Mouse (Mus musculus): ENCODE results near the gene Ebi3. TPM values are rescaled to one million over a fixed set of nuclear protein-coding genes. Genes with fewer than 3 reads are reported as not detected.

Ebi3 gene
- total RNA-seq, 1 experiment from 2014 or later: 0.27 TPM

GRCm38 (mm10) chr17:55958584-55958886, 6.1 kb downstream of the Ebi3 start:
- DNase-seq: no peak

- DNase-seq: peak; percentile 86
Measured at GRCm38 (mm10) chr17:55958918-55959728, 6.7 kb downstream of the Ebi3 start, which contains the start of gene Yju2. Gene Yju2 (plus strand): TSS chr17:55959099.

- DNase-seq: no peak
Measured at GRCm38 (mm10) chr17:55959946-55960740, 7.7 kb downstream of the Ebi3 start.

DNA sequence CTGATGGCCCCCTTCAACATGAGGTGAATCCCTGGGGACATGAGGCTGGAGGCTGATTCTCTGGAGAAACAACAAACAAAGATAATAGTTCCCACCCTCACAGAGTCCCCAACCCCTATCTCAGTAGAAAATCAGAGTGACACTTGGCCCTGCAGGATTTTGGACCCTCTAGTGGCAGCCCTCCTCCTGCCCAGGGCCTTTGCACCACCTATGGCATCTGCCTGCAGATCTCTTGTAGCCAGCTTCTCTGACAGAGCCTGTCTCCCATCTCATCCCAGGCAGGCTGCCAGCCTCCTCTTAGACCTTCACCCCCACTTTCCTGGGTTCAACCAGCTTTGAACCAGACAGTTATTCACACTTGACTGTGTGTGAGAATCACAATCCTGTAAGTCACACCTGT, 8.4 kb downstream of the Ebi3 start:
- no peak for DNase-seq

GRCm38 (mm10) chr17:55961631-55962030, 9.2 kb downstream of the Ebi3 start:
- no peak for DNase-seq

GRCm38 (mm10) chr17:55963171-55963570, 10.7 kb downstream of the Ebi3 start:
- no peak for DNase-seq

GRCm38 (mm10) chr17:55964496-55964895, 12.1 kb downstream of the Ebi3 start:
- DNase-seq: no peak

DNA sequence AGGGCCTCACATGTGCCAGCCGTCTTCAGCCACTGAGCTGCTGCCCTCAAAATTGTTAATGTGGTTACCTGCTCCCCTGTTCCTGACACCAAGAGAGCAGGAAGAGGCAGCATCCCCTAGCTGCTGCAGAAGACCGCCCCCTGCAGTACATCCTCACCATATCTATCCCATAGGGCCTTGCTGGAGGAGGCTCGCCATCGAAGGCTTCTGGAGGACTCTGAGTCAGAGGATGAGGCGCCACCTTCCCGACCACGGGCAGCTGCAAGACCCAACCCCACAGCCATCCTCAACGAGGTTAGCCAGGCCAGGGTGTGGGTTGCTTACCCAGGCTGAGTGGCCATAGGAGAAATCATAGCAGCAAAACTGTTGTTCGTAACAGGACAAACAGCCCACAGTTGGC, 12.6 kb downstream of the Ebi3 start:
- no peak for DNase-seq

GRCm38 (mm10) chr17:55967186-55967585, 14.7 kb downstream of the Ebi3 start:
- DNase-seq: no peak

GRCm38 (mm10) chr17:55968210-55968609, 15.8 kb downstream of the Ebi3 start:
- no peak for DNase-seq

- DNase-seq: no peak
Measured at GRCm38 (mm10) chr17:55969560-55969959, 17.1 kb downstream of the Ebi3 start.

DNA sequence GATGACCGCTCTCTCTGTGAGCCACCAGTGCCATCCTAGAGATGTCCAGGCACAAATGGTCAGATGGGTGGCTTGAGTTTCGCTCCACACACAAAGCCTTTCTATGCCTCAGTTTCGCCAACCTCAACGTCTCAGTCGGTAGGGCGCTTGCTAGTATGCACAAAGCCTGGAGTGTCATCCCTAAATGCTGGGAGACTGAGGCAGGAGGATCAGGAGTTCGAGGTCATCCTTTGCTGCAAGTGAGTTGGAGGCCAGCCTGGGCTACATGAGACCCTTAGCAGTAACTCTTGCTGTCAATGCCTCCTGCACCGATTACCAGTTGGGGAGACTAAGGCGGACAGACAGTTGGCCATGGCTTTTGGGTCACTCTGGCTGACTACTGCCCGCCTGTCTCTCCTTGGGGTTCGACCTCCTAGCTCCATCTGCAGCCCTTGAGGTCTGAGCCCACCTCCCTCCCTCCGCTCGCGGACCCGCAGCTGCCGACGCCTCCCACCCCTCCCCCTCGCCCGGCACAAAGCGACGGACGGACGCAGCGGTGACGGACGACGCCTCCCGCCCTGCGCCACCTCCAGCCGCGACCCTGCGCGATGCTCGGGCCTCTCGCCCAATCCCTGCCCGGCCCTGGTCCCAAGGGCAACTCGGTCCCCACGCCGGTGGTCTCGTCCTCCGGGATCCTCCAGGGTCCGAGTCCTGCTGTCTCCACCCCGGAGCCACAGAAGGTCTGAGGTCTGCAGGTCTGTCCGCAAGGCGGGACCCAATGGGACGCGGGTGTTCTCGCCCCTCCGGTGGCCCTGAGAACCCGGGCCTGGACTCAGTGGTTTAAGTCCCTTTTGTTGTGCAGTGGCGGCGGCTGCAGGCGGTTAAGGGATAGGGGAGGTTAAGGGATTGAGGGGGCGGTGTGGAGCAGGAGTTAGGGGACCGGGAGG, 17.8 kb downstream of the Ebi3 start, which contains the start of gene Shd:
Gene Shd, plus strand, starts transcription at position 502 of the 926 bp plus-strand sequence.
- peak; percentile 37 for DNase-seq

DNA sequence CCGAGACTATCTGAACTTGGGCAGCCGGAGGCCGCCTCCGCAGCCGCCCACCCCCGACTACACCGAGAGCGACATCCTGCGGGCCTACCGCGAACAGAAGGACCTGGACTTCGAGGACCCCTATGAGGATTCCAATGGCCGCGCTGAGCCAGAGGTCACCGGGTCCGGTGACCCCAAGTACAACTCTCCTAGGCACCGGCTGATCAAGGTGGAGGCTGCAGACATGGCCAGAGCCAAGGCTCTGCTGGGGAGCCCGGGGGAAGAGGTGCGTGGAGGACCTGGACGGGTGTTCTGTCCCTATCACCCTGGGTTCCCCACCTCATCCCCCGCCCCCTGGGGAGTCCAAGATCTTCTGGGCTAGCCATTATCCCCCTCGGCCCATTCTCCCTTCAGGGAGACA, 19.0 kb downstream of the Ebi3 start:
- DNase-seq: no peak

DNA sequence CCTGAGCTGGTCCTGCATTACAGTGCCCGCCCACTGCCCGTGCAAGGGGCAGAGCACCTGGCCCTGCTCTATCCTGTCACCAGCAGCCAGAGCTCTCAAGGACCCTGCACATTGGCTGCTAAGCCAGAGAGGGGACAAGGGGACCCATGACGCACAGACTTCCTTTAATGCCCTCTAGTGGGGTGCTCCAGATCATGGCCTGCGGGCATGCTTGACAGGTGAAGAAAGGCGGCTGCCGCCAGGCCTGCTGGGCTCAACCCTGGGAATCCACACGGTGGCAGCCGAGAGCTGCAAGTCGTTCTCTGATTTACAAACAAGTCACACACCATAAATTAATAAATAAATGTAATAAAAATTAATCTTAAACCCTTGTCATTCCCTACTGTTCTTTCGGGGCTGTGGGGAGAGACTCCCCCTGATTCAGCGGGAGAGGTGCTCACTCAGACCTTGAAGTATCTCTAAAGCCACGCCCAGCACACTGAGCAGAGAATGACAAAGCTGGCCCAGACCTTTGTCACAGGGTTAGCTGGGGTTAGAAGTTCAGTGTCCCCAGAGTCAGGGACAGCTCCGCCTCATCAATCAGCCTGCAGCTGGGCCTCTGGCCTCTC, 23.9 kb downstream of the Ebi3 start:
- DNase-seq: peak; percentile 84

GRCm38 (mm10) chr17:55977301-55977700, 24.9 kb downstream of the Ebi3 start:
- DNase-seq: no peak

DNA sequence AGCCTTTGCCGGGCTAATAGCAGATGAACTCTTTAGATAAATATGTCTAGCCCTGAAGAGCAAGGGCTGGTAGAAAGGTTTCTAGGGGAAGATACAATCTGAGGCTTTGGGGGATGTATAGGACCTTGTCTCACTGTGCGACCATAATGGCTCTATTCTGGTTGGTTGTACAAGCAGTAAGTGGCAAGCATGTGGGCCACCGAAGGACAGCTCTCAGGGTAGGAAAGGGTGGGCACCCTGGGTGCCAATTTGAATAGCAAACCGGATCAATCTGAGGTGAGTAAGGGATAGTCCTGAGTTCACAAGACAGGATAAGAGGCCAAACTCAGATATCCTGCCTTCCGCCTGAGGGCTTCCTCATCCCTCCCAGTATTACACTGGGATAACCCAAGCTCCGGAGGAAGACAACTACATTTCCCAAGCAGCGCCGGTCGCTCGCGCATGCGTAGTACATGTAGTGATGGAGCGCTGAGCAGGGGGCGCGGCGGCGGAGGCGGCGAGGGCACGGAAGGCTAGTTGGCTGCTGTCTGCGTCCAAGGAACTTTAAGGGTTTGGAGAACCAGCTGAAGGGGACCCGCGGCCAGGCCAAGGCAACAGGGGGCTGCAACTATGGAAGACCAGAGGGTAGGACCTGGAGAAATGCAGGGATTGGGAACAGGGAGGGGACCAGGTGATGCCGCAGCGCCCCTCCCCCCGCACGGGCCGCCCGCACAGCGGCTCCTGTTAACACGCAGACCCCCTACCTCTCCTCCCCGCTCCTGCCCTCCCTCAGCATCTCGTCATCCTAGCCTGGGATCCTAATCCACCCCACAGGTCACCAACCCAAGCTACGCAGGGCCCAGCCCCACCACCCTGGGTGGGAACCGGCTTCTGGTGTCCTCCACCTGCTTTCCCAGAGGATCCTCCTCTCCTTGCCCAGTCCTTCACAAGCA, 33.9 kb downstream of the Ebi3 start, which contains the start of gene Fsd1:
Gene Fsd1, plus strand, starts transcription at position 480 of the 932 bp plus-strand sequence.
- DNase-seq: peak; percentile 52

DNA sequence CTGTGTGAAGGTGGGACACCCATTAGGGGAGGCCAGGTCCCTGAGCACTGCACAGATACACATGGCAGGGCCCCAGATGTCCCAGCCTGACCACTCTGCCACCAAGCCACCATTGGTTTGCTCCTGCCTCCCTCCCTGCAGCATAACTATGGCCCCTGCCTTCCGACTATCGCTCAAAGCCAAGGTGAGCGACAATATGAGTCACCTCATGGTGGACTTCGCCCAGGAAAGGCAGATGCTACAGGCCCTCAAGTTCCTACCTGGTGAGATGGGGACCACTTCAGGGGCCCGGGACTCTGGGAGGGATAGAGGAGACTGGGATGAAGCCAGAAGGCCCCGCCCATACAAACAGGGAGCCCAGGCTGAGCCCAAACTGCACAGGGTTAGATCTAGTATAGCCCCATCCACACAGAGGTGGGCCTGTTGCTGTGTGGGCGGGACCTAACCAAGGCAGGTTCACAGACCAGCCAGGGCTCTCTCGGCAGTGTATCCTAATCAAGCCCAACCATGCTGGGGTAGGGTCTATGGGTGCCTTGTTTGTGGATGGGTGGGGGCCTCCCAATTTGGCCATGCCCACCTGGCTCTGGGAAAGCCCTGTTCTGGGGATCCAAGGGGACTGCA, 37.9 kb downstream of the Ebi3 start:
- DNase-seq: no peak

GRCm38 (mm10) chr17:55996007-55996406, 43.6 kb downstream of the Ebi3 start:
- peak; percentile 80 for DNase-seq

DNA sequence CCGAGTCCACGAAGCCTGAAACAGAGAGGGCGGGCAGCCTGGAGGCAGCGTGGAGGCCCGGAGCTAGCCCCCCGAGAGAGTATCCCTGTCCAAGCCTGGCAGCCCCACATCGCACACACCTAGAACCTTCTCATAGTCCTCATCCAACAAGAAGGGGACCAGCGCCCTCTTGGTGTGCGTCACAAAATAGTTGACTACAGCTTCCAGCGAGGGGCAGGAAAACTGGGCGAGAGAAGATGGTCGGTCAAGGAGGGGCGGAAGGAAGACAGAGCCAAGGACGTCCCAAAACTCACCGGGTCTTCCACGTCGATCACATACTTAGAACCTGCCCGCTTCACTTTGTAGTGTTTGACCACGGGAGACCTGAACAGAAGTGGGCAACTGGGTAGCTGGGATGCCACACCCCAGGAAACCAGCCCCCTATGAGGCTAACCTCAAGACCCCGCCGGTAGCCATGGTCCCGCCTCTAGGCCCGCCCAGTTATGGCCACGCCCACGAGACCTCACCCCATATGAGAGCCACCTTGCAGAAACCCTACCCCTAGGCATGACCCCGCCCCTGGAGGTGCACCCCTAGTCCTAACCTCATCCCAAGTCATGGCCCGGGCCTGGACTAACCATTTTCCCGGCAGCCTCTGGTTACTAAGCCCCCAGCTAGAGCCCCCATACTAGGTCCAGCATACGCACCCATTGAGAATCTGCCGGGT, 47.5 kb downstream of the Ebi3 start:
- no peak for DNase-seq

- DNase-seq: no peak
Measured at GRCm38 (mm10) chr17:56003000-56003399, 50.6 kb downstream of the Ebi3 start.
